Mouse (Mus musculus) naive thymus-derived CD4-positive, alpha-beta T cell, adult 2 months (primary cell): ENCODE measurements around the gene Tef.

Experiments
- DNase-seq: peaks from one replicate; pipeline ENCODE4 v3.0.0-alpha.2; 2011; ENCODE audit warnings: low read depth

Gene Tef

GRCm38 (mm10) chr15:81848301-81848700 is 46.1 kb downstream of the Tef start:
- DNase-seq = peak; percentile 88

- DNase-seq = peak; percentile 19
Measured at GRCm38 (mm10) chr15:81849104-81849503, 46.9 kb downstream of the Tef start.

- peak; percentile 14 for DNase-seq
Measured at GRCm38 (mm10) chr15:81850718-81851117, 48.5 kb downstream of the Tef start.

DNA sequence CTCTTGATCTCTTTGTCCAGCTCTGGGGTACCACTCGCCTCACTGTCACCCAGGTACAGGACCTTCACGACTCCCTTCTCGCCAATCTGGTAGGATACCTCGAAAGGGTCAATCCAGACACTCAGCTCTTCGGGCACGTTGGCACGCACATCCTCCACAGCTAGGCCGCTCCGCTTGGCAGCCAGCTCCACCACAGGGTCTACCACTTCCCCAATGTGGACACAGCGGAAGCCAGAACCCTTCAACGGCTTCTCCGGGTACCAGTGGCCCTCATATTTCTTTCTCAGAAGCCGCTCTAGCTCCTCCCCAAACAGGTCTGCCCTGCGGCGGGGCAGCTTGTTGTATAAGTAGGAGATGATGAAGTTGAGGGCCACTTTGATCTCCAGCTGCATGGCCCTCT is 49.2 kb downstream of the Tef start:
- no peak for DNase-seq

GRCm38 (mm10) chr15:81852411-81853000 is 50.3 kb downstream of the Tef start:
- no peak for DNase-seq

- no peak for DNase-seq
Measured at GRCm38 (mm10) chr15:81853081-81853480, 50.9 kb downstream of the Tef start.

- DNase-seq = peak; percentile 81
Measured at GRCm38 (mm10) chr15:81856030-81856790, 54.0 kb downstream of the Tef start.

- peak; percentile 64 for DNase-seq
Measured at GRCm38 (mm10) chr15:81856938-81857723, 54.9 kb downstream of the Tef start.

DNA sequence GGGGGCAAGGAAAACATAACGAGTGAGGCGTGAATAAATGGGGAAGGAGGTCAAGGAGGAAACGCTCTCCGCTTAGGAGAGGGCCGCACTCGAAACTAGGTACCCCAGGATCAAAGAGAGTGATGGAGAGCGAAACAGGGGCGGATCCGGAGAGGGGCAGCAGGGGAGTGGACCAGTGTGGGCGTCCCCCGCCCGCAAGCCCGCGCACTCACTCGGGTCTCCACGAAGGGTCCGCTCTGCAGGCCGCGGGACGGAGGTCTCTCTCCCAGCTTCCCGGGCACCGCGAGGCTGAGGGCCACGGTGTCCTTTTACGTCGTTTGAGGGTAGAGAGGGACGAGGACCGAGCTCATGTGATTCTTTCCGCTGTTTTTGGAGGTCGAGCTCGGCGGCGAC is 55.5 kb downstream of the Tef start:
- DNase-seq = no peak

- peak; percentile 92 for DNase-seq
Measured at GRCm38 (mm10) chr15:81858138-81858516, 55.9 kb downstream of the Tef start.

DNA sequence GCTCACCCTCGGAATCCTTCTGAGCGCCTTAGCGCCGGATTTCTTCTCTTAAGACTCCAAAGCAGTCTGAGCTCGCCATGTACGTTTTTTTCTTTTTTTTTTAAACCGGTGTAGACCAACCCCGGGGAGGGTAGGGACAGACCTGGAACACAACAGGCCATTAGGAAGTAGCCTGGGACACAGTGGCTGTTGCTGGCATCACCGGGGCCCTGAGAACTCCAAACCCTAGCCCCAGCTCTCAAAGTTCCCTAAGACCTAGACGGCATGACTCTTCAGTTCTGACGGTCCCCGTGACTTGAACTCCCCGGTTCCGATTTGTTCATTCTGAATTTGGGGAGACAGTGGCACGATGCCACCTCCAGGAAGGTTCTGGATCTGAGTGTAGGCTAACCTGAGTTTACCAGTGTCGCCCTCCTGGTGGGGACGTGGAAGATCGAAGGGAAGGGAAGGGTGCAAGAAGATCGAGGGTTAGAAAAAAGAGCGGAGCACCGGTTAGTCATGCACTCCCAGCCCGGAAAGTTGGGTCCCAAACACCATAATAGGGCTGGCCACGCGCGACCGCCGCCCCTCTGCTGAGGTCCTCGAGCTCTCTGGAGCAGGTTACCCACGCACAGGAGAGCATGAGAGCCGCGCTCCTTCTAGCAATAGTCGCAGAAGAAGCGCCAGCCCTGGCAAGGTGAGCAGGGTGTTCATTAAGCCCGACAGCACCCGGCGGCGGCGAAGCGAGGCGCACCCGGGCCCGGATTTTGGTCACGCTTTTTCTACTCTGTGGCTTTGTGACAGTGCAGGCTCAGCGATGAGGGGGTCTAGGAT is 56.5 kb downstream of the Tef start, which contains the start of gene Tob2:
TSS of gene Tob2 (minus strand) at position 280 of the 813 bp plus-strand sequence.
- peak; percentile 79 for DNase-seq

DNA sequence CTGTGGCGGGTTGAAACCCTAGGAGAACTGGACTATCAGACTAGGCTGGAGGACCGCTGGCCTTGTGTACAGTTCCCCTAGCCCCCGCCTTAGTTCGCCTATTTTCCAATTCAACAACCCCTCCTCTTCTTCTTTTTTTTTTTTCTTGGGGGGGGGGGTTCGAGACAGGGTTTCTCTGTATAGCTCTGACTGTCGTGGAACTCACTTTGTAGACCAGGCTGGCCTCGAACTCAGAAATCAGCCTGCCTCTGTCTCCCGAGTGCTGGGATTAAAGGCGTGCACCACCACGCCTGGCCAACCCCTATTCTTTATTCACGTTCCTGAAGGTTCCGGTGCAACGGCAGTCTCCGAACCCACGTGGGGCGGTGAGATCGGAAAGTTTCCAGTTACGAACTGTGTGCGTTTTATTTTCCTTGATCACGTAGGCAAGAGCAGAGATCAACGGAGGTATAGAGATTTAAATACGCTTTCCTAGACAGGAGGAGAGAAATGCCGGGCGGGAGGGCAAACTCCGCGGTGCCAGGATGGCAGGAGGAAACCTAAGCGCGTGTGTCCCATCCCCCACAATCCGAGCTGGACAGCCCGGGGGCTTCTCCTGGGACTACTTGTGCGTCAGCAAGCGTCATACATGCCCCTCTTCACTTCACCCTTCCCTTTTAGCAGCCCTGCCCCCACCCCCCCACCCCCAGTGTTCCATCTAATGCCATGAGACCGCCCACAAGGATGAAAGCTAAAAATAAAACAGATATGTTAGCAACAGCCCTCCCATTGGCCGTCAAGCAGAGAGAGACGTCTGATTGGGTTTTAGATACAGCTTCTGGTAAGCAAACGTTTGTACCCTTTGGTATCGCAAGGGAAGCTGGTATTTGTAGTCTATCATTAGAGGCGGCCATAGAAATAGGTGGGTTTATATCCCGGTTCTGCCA is 57.4 kb downstream of the Tef start:
- peak; percentile 94 for DNase-seq

- DNase-seq = no peak
Measured at GRCm38 (mm10) chr15:81860471-81861135, 58.4 kb downstream of the Tef start.

DNA sequence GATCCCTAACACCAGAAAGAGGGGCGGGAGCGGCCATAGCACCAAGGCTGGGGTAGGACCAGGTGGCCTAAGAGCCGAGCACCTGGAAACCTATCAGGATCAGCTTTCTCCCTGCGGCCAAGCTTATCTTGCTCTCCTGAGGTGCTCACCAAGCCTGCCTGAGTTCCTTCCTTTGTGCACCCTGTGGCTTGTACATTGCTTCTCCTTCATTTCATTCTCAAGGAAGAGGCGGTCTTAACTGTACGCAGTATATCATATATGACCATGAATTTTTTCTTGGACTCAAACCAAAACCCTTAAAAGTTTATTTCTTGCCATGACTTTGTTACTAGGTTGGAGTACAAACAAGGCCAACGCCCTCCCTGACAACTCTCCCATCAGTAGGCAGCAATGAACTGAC is 62.0 kb downstream of the Tef start:
- no peak for DNase-seq

- no peak for DNase-seq
Measured at GRCm38 (mm10) chr15:81869985-81870384, 67.8 kb downstream of the Tef start.

DNA sequence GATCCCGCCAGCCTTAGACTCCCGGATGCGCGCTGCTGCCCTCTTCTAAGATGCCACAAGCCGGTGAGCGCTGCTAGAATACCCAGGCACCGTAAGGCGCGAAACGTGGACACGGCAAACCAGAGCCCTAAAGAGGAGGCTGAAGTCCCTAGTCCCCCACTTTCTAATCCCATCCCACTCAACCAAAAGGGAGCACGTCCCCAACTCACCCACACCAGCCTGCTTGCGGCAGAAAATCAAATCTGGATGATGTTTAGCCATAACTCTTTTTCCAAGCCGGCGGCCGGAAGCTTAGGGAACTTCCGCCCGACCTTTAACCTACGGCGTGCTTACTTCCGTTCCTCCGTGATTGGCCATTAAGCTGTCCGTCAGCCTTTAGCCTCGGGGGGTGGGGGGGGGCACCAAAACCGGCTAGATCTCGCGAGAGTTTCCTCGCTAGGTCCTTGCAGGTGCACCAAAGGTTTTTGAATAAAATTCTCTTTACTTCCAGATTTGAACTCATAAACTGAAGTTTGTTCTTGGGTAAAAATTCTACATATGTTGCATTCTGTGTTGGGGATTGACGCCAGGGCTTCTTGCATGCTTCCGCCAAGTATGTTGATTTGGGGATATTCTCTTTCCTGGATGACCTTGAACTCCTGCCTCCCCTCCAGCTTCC is 69.5 kb downstream of the Tef start, which contains the start of gene Phf5a:
TSS of gene Phf5a (minus strand) at position 308 of the 658 bp plus-strand sequence.
- DNase-seq = peak; percentile 98

GRCm38 (mm10) chr15:81872262-81873136 is 70.3 kb downstream of the Tef start, which contains the start of gene Aco2:
Gene Aco2 (plus strand): TSS chr15:81872309.
- DNase-seq = peak; percentile 100
